Mouse (Mus musculus): ENCODE results near the gene Atp6ap2.

- TF ChIP-seq CTCF (IDR thresholded peaks at IDR 0.05; ENCODE audit: low read depth, low read length) = no peak
- TF ChIP-seq POLR2A (IDR thresholded peaks at IDR 0.05; ENCODE audit: borderline replicate concordance, low read depth, low read length) = no peak
These were observed 16.2 kb upstream of the Atp6ap2 start for GRCm38 (mm10) chrX:12571407-12571806.
